Mouse (Mus musculus): ENCODE measurements around the gene Usp1. TPM values are rescaled to one million over a fixed set of nuclear protein-coding genes. Genes with fewer than 3 reads are reported as not detected.
"Not testable (repeated sequence)": the region's sequence is repeated elsewhere in the genome, so short reads cannot be mapped to it uniquely, and the experiment has no call there.

Usp1 gene
- polyA plus RNA-seq, 1 experiment from 2014 or later, result 107 TPM

- WGBS, result 3% methylated on average over 2 of the region's 2 CpGs
- H3K9ac ChIP-seq, result peak overlapping the region; percentile 97
- H3K4me3 ChIP-seq, result peak overlapping the region; percentile 96
- ATAC-seq (ENCODE audit: low FRiP score, low read depth), result no peak
- peaks cover 19% of the 10 kb centered on the region for H3K4me1 ChIP-seq
- no peaks in the 10 kb centered on the region for H3K9me3 ChIP-seq
- no peaks in the 10 kb centered on the region for H3K27me3 ChIP-seq
- H3K36me3 ChIP-seq, result peaks cover 9% of the 10 kb centered on the region; the same call in 1 of the 2 replicates
- H3K27ac ChIP-seq, result peak overlapping the region; percentile 100
- H3K4me2 ChIP-seq (replicated peaks), result peak overlapping the region; percentile 88
These were observed 1.2 kb downstream of the Usp1 start for GRCm38 (mm10) chr4:98924906-98925178.

- Histone ChIP-seq H3K9ac (peak overlapping the region; percentile 97), H3K36me3 (peaks cover 13% of the 10 kb centered on the region), H3K4me1 (peaks cover 19% of the 10 kb centered on the region), H3K27me3 (no peaks in the 10 kb centered on the region), H3K9me3 (no peaks in the 10 kb centered on the region), H3K4me2 (replicated peaks) (peak overlapping the region; percentile 88), H3K4me3 (peak overlapping the region; percentile 96), H3K27ac (no peak overlapping the region)
- WGBS, result 25% methylated on average over 6 of the region's 6 CpGs
- no peak for ATAC-seq (ENCODE audit: low FRiP score, low read depth)
These were observed 1.7 kb downstream of the Usp1 start for GRCm38 (mm10) chr4:98925250-98925781.

GRCm38 (mm10) chr4:98936036-98936435, 12.4 kb downstream of the Usp1 start:
- Histone ChIP-seq H3K9ac (no peak overlapping the region), H3K4me1 (no peaks in the 10 kb centered on the region), H3K27me3 (no peaks in the 10 kb centered on the region), H3K9me3 (no peaks in the 10 kb centered on the region), H3K4me3 (no peak overlapping the region), H3K36me3 (peaks cover 75% of the 10 kb centered on the region), H3K27ac (no peak overlapping the region), H3K4me2 (replicated peaks) (no peak overlapping the region)
- no peak for ATAC-seq (ENCODE audit: low FRiP score, low read depth)
- WGBS, result 81% methylated on average over 6 of the region's 6 CpGs

DNA sequence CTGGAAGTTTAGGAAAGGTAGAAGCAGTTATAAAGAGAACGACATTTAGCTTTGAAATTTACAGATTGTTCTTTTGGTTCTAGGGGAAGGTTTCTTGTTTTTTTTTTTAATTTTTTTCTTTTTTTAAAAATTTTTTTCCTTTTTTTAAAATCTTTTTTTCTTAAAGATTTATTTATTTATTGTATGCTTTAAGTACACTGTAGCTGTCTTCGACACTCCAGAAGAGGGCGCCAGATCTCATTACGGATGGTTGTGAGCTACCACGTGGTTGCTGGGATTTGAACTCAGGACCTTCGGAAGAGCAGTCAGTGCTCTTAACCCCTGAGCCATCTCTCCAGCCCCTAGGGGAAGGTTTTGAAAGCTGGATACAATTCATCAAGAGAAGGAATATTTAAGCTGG, 14.6 kb downstream of the Usp1 start:
- peaks cover 72% of the 10 kb centered on the region for H3K36me3 ChIP-seq
- H3K27ac ChIP-seq; H3K4me1 ChIP-seq; ATAC-seq (ENCODE audit: low FRiP score, low read depth); H3K9me3 ChIP-seq; H3K27me3 ChIP-seq; H3K9ac ChIP-seq; H3K4me3 ChIP-seq; H3K4me2 ChIP-seq (replicated peaks): not testable (repeated sequence)
- 92% methylated on average over 6 of the region's 6 CpGs for WGBS

- H3K9ac ChIP-seq, result no peak overlapping the region
- no peaks in the 10 kb centered on the region for H3K9me3 ChIP-seq
- no peak overlapping the region for H3K4me2 ChIP-seq (replicated peaks)
- no peaks in the 10 kb centered on the region for H3K4me1 ChIP-seq
- H3K36me3 ChIP-seq, result peaks cover 28% of the 10 kb centered on the region
- no peaks in the 10 kb centered on the region for H3K27me3 ChIP-seq
- no peak overlapping the region for H3K27ac ChIP-seq
- H3K4me3 ChIP-seq, result no peak overlapping the region
- ATAC-seq (ENCODE audit: low FRiP score, low read depth), result no peak
These were observed 27.0 kb downstream of the Usp1 start for GRCm38 (mm10) chr4:98950563-98950962.

DNA sequence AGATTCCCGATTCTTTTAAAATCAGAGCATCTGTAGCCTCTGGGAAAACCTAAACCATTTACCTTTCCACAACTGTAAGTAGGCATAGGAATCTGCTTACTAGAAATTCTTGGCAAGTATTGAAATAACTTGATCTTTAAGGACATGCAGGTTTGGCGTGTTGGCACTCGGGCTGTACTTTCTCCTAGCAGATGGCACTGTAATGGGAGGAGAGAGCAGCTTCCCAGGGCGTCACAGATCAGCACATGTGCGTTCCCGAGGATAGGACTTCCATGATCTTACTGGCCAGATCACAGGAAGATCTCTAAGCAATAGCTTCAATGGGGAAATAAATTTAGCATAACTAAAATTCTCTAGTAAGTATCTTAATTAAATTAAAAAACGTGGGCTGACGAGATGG, 32.4 kb downstream of the Usp1 start:
- H3K9ac ChIP-seq, result no peak overlapping the region
- WGBS, result 92% methylated on average over 8 of the region's 8 CpGs
- H3K4me3 ChIP-seq, result no peak overlapping the region
- no peak overlapping the region for H3K27ac ChIP-seq
- peaks cover 59% of the 10 kb centered on the region for H3K36me3 ChIP-seq
- no peak for ATAC-seq (ENCODE audit: low FRiP score, low read depth)
- H3K27me3 ChIP-seq, result no peaks in the 10 kb centered on the region
- H3K9me3 ChIP-seq, result no peaks in the 10 kb centered on the region
- no peak overlapping the region for H3K4me2 ChIP-seq (replicated peaks)
- H3K4me1 ChIP-seq, result no peaks in the 10 kb centered on the region

- Histone ChIP-seq H3K27ac (no peak overlapping the region), H3K36me3 (peaks cover 74% of the 10 kb centered on the region), H3K27me3 (no peaks in the 10 kb centered on the region), H3K9ac (no peak overlapping the region), H3K9me3 (no peaks in the 10 kb centered on the region), H3K4me1 (no peaks in the 10 kb centered on the region), H3K4me2 (replicated peaks) (no peak overlapping the region), H3K4me3 (no peak overlapping the region)
- ATAC-seq (ENCODE audit: low FRiP score, low read depth), result no peak
- 91% methylated on average over 3 of the region's 3 CpGs for WGBS
These were observed 36.6 kb downstream of the Usp1 start for GRCm38 (mm10) chr4:98960243-98960642.

- Histone ChIP-seq H3K9ac (no peak overlapping the region), H3K27ac (no peak overlapping the region), H3K36me3 (peaks cover 85% of the 10 kb centered on the region), H3K4me2 (replicated peaks) (no peak overlapping the region), H3K9me3 (no peaks in the 10 kb centered on the region), H3K4me3 (no peak overlapping the region), H3K27me3 (no peaks in the 10 kb centered on the region), H3K4me1 (no peaks in the 10 kb centered on the region)
- 91% methylated on average over 3 of the region's 3 CpGs for WGBS
- no peak for ATAC-seq (ENCODE audit: low FRiP score, low read depth)
These were observed 46.3 kb downstream of the Usp1 start for GRCm38 (mm10) chr4:98969946-98970345.

- Histone ChIP-seq H3K4me1 (no peaks in the 10 kb centered on the region), H3K9ac (no peak overlapping the region), H3K4me2 (replicated peaks) (no peak overlapping the region), H3K4me3 (no peak overlapping the region), H3K36me3 (peaks cover 67% of the 10 kb centered on the region), H3K27ac (no peak overlapping the region), H3K9me3 (no peaks in the 10 kb centered on the region), H3K27me3 (no peaks in the 10 kb centered on the region)
- no peak for ATAC-seq (ENCODE audit: low FRiP score, low read depth)
- 73% methylated on average over 8 of the region's 8 CpGs for WGBS
These were observed 52.1 kb downstream of the Usp1 start for GRCm38 (mm10) chr4:98975741-98976140.

DNA sequence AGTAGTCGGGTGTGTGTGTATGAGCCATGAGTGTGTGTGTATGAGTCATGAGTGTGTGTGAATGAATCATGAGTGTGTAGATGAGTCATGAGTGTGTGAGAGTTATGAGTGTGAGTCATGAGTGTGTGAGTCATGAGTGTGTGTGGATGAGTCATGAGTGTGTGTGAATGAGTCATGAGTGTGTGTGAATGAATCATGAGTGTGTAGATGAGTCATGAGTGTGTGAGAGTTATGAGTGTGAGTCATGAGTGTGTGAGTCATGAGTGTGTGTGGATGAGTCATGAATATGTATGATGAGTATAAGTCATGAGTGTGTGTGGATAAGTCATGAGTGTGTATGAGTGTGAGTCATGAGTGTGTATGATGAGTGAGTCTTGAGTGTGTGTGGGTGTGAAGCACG, 54.7 kb downstream of the Usp1 start:
- not testable (repeated sequence) for H3K9me3 ChIP-seq; H3K27ac ChIP-seq; H3K27me3 ChIP-seq; H3K9ac ChIP-seq; ATAC-seq (ENCODE audit: low FRiP score, low read depth); H3K4me1 ChIP-seq; H3K4me3 ChIP-seq; H3K4me2 ChIP-seq (replicated peaks)
- peaks cover 55% of the 10 kb centered on the region for H3K36me3 ChIP-seq
- 93% methylated on average over 2 of the region's 2 CpGs for WGBS

DNA sequence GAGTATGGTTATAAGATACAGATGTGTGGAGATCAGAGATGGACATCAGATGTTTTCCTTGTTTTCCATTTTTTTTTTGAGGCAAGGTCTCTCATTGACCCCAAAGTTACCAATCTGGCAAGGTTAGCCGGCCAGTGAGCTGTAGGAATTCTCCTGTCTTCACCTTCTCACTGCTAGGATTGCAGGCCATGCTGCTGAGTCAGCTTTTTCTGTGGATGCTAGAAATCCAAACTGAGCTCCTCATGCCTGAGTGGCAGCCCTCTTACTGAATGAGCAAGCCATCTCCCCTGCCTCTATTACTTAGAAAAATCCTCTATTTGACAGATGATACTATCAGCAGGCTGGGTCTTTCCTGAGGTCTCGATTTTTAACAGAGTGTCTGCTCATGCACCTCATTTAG, 55.1 kb downstream of the Usp1 start:
- no peak overlapping the region for H3K4me3 ChIP-seq
- H3K4me2 ChIP-seq (replicated peaks), result no peak overlapping the region
- H3K27me3 ChIP-seq, result no peaks in the 10 kb centered on the region
- H3K9ac ChIP-seq, result no peak overlapping the region
- no peak overlapping the region for H3K27ac ChIP-seq
- H3K4me1 ChIP-seq, result no peaks in the 10 kb centered on the region
- WGBS, result 92% methylated on average over 2 of the region's 2 CpGs
- ATAC-seq (ENCODE audit: low FRiP score, low read depth), result no peak
- H3K36me3 ChIP-seq, result peaks cover 55% of the 10 kb centered on the region
- no peaks in the 10 kb centered on the region for H3K9me3 ChIP-seq

GRCm38 (mm10) chr4:98979976-98980375, 56.4 kb downstream of the Usp1 start:
- not testable (repeated sequence) for ATAC-seq (ENCODE audit: low FRiP score, low read depth); H3K9ac ChIP-seq; H3K4me3 ChIP-seq; H3K27me3 ChIP-seq; H3K9me3 ChIP-seq; H3K27ac ChIP-seq; H3K4me1 ChIP-seq; H3K4me2 ChIP-seq (replicated peaks)
- H3K36me3 ChIP-seq, result peaks cover 58% of the 10 kb centered on the region
- 75% methylated on average over 3 of the region's 3 CpGs for WGBS

GRCm38 (mm10) chr4:98984701-98985100, 61.1 kb downstream of the Usp1 start:
- Histone ChIP-seq H3K27ac (no peak overlapping the region), H3K4me2 (replicated peaks) (no peak overlapping the region), H3K36me3 (peaks cover 62% of the 10 kb centered on the region), H3K27me3 (no peaks in the 10 kb centered on the region), H3K9me3 (no peaks in the 10 kb centered on the region), H3K4me3 (no peak overlapping the region), H3K4me1 (no peaks in the 10 kb centered on the region), H3K9ac (no peak overlapping the region)
- WGBS, result 80% methylated on average over 8 of the region's 8 CpGs
- no peak for ATAC-seq (ENCODE audit: low FRiP score, low read depth)
